Mouse (Mus musculus) gastrocnemius, adult 8-10 months (tissue): ENCODE measurements around the gene 4930470P17Rik. TPM values are rescaled to one million over a fixed set of nuclear protein-coding genes. Genes with fewer than 3 reads are reported as not detected.
"Not testable (repeated sequence)": the region's sequence is repeated elsewhere in the genome, so short reads cannot be mapped to it uniquely, and the experiment has no call there.

ENCODE experiments used
- DNase-seq, 2 experiments: peaks; one replicate each; pipeline ENCODE4 v3.0.0; 2022; ENCODE audit warnings: low spot score in 2 of 2
- total RNA-seq, 4 experiments: library from RNA; stranded (reverse); gene quantifications; 2 replicates each; pipeline ENCODE4 v1.2.4; 2022

The 4930470P17Rik gene
- not detected for total RNA-seq

DNA sequence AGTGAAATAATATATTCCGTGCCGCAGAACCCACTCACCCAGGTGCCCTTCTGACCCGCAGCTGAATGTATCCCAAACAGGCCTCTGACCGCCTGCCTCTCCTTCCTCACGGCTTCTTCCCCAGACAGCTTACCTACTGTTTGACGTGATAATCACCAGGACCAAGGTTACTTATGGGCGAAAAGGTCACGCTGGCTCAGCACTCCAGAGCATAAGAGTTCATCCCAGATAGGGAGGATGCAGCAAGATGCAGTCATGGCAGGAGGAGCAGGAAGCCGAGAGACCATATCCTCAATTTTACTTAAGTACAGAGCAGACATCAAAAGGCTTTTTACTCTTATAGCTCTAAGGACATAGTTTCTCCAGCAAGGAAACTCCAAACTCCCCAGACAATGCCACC lies at the start of gene 4930470P17Rik:
TSS of gene 4930470P17Rik (minus strand) at position 101 of the 400 bp plus-strand sequence.
- DNase-seq = no peak

DNA sequence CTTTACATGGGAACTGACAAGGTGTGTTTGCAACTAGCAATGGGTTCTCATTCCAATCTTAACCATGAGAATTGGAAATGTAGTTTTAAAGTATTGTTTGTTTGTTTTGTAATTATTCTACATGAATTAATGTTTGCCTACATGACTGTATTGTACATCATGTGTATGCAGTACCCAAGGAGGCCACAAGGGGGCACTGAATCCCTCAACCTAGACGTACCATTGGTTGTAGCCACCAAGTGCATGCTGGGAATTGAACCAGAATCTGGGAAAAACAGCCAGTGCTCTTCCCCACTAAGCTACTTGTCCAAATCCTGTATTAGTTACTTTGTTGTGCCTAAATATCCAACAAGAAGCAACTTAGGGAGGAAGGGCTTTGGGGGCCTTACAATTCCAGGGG lies 49.7 kb upstream of the 4930470P17Rik start:
- DNase-seq = no peak

GRCm38 (mm10) chr2:170648542-170648941 lies 46.7 kb upstream of the 4930470P17Rik start:
- DNase-seq = no peak

DNA sequence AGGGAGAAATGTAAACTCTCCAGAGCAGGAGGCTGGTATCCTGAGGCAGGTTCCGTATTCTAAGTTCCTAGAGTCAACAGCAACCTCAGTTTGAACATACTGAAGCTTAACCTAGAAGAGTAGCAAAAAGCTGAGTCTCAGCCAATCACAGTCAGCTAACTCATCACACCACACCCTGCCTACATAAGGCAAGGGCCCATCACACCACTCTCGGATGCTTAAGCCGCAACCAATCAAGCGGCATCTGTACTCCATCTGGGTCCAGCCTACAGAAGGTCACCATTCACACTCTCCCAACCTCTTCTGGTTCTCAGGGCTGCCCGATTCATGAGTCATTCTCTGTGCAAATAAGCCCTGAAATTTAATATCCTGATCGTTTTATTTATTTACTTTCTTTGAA lies 44.4 kb upstream of the 4930470P17Rik start:
- DNase-seq = no peak

DNA sequence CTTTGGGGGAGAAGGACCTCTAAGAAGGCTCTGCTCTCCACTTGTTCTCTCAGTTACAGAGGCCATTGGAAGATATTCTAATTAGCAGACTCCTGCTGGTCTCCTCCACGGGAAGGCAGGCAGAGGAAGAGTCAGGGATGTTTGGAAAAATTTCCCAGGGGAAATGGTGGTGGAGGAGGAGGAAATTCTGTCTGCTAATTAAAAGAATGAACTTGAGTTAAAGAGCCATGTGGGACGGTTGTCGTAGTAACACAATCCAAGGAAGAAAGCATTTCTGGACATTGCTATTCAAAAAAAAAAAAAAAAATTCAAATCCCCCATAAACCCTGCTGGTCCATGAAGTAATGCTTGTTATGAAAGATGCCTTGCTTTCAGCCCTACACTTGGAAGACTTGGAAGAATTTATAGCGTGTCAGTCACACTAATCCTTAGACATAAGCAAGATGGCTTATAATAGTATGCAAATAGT lies 40.6 kb upstream of the 4930470P17Rik start:
- no peak for DNase-seq

DNA sequence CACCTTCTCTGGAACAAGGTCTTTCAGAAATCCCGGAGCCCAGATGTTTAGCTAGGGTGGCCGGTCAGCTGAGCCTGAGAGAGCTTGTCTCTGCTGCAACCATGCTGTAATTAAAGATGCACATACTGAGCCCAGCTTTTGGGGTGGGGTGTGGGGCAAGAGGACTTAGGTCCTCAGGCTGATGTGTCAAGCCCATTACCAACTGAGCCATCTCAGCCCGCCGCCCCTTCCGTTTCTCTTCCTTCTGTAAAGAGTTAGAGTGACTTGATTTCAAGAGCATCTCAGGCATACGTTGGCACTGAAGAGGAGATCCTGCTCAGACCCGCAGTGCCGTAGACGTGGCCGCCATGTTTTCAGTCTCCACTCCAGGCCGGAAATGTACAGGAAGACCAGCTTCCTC lies 38.5 kb upstream of the 4930470P17Rik start:
- DNase-seq = no peak

DNA sequence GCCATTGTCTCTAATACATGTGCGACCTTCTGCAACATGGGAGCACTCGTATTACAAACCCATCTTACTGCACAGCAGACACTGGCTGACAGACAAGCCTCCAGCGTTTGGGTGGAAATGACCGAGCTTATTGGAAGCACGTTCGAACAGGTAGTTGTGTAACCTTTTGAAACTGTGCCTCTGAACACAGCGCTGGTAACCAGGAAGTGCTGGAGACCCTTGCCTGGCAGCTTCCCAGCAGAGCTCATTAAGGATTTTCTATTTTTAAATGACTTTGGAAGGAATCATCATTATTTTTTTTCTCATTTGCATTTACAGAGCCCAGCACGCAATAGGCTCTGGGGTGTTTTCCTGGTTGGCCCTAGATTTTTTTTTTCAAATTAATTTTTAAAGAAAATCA lies 36.9 kb upstream of the 4930470P17Rik start:
- no peak for DNase-seq

DNA sequence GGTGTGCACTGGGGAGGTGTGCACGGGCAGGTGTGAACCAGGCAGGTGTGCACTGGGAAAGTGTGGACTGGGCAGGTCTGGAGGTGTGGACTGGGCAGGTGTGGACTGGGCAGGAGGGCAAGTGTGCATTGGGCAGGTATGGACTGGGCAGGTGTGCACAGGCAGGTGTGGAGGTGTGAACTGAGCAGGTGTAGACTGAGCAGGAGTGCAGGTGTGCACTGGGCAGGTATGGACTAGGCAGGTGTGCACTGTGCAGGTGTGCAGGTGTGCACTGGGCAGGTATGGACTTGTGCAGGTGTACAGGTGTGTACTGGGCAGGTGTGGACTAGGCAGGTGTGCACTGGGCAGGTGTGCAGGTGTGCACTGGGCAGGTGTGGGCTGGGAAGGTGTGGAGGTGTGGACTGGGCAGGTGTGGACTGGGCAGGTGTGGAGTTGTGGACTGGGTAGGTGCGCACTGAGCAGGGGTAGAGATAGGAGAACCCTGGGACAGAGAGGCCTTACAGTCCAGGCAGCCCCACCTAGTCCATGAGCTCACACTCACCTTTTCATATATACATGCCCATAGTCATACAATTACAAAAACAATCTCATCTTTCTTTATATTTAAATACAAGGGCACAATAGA lies 31.3 kb upstream of the 4930470P17Rik start:
- DNase-seq = no peak

GRCm38 (mm10) chr2:170632386-170632785 lies 30.6 kb upstream of the 4930470P17Rik start:
- no peak for DNase-seq

GRCm38 (mm10) chr2:170631375-170631774 lies 29.6 kb upstream of the 4930470P17Rik start:
- no peak for DNase-seq

- DNase-seq = no peak
Observed at GRCm38 (mm10) chr2:170630553-170630952, 28.7 kb upstream of the 4930470P17Rik start.

DNA sequence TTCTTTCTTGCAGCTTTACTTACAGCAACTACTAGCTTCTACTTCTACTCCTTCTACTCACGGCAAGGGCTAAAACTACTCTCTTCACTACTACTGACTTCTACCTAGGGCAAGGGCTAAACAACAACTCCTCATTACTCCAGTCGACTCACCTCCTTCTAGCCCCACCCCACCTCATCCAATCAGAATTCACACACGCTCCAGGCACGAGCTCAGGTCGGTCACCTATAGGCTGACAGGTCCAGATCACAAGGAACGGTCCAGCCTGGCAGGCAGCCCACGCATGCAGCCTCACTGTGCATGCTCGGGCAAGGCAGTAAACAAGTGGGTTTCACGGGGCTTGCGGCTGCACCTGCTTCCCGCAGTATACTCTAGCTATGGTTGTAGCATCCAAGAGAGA lies 26.2 kb upstream of the 4930470P17Rik start:
- not testable (repeated sequence) for DNase-seq

DNA sequence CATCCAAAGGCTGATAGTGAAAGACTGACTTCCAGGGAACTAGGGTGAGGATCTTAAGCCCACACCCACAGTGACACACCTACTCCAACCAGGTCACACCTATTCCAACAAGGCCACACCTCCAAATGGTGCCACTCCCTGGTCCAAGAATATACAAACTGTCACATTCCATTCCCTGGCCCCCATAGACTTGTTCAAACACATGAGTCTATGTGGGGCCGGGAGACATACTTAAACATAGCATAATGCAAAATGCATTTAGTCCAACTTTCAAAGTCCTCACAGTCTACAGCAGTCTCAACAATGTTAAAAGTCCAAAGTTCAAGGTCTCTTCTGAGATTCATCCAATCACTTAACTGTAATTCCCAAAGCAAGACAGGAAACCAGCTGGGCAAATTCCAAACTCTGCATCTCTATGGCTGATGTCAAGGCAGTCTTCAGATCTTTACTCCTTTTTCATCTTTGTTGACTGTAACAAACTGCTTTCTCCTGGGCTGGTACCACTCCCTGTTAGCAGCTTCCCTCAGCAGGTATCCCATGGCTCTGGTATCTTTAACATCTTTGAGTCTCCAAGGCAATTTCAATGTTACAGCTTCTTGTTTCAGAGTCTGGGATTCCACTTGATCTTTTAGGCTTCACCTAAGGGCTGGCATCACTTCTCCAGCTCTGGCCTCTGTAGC lies 22.5 kb upstream of the 4930470P17Rik start:
- DNase-seq = not testable (repeated sequence)

DNA sequence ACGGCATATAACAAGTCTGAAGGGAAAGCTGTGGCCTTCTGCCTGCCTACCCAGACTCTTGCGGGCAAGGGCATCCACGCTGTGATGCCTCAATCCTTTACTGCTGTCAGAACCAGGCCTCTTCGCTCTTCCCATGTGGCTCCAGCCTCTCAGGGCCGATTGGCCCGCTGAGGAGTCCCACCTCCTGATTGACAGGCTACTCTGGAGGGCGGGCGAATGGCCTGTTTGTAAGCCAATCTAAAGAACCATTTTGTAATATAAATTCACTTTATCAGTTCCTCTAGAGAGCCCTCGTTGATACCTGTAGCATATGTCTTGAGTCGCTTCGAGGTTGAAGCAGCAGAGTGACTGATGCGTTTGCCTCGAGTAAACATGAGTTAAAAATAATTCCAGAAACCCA lies 21.2 kb upstream of the 4930470P17Rik start:
- no peak for DNase-seq

GRCm38 (mm10) chr2:170618862-170619492 lies 17.2 kb upstream of the 4930470P17Rik start:
- no peak for DNase-seq

- DNase-seq = not testable (repeated sequence)
Observed at GRCm38 (mm10) chr2:170611794-170612193, 10.0 kb upstream of the 4930470P17Rik start.

DNA sequence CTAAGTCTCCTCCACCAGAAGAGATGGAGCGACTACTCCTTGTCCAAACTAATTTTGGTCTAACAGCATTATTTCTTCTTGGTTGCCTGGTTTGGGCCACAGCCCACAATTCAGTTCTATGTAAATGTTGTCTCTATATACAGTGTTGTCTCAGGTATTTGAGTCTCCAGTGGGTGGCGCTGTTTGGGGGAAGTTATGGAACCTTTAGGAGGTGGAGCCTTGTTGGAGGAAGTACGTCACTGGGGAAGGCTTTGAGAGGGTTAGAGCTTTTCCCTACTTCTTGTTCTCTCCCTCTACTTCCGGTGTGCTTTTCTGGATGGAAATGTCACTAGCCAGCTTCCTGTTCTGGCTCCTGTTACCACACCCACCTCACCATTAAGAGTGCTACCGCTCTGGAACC lies 646 bp downstream of the 4930470P17Rik start:
- no peak for DNase-seq

DNA sequence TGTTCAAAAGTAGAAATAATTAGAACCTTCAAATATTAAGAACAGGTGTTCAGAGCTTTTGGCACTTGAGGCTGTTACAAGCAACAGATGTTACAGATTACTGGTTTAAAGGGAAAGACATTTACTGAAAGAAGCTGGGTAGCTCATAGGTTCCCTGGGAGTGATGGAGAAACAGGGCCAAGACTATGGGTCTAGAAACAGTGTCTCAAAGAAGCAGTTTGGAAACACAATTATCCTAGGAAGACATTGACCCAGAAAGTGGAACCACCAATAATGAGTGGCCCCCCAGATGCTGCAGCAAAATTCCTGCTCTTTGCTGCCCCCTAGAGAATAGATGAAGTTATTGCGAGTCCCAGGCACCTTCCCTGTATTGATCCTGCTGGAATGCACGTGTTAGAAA lies 4.2 kb downstream of the 4930470P17Rik start:
- DNase-seq = no peak

DNA sequence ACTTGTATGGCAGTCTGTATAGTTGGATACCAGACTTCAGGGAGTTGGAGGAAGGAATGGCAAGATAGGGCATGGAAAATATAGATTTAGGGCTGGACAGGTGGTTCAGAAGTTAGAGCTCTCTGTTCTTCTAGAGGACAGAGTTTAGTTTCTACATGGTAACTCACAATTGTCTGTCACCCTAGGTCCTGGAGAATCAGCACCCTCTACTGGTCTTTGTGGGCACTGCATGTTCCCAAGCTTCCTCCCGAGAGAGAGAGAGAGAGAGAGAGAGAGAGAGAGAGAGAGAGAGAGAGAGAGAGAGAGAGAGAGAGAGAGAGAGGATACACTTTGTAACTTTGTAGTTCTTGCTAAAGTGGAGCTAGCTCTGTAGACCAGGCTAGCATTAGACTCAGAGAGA lies 5.1 kb downstream of the 4930470P17Rik start:
- no peak for DNase-seq

GRCm38 (mm10) chr2:170592161-170592560 lies 9.7 kb downstream of the 4930470P17Rik start:
- no peak for DNase-seq

GRCm38 (mm10) chr2:170588369-170588900 lies 13.4 kb downstream of the 4930470P17Rik start:
- no peak for DNase-seq

DNA sequence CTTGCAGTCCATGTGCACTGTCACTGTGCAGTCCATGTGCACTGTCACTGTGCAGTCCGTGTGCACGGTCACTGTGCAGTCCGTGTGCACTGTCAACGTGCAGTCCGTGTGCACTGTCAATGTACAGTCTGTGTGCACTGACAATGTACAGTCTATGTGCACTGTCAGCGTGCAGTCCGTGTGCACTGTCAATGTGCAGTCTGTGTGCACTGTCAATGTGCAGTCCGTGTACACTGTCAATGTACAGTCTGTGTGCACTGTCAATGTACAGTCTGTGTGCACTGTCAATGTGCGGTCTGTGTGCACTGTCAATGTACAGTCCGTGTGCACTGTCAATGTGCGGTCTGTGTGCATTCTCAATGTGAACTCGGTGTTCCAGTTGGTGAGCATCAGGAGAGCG lies 17.1 kb downstream of the 4930470P17Rik start:
- no peak for DNase-seq
